Mouse (Mus musculus) left cerebral cortex, adult 2 months (tissue): ENCODE data around the gene Socs2. TPM values are rescaled to one million over a fixed set of nuclear protein-coding genes. Genes with fewer than 3 reads are reported as not detected.

Source experiments
- DNase-seq, 2 experiments: peaks; one replicate each; pipeline ENCODE4 v3.0.0; 2021 to 2022; ENCODE audit warnings: low spot score in 2 of 2, mixed read lengths in 1 of 2; ENCODE audit errors: extremely low spot score in 1 of 2
- H3K27ac ChIP-seq: fragments of 200-600 bp; 2 replicates; pipeline ENCODE4 v1.8.1; 2022
- H3K4me3 ChIP-seq: fragments of 200-600 bp; 2 replicates; pipeline ENCODE4 v1.8.1; 2022
- CTCF ChIP-seq: fragments of 200-600 bp; IDR thresholded peaks from 2 replicates; pipeline ENCODE4 v1.8.1; 2022; ENCODE audit warnings: antibody characterized with exemption, mild to moderate bottlenecking, moderate library complexity
- intact Hi-C: fragments of 180-260 bp; cut with DNase I; formaldehyde crosslinking; loops from one replicate; pipeline ENCODE4 v1.15.1; 2025
- total RNA-seq, 2 experiments: library from RNA; stranded (reverse); gene quantifications; 2 replicates each; pipeline ENCODE4 v1.2.3; 2021

Gene Socs2
- total RNA-seq, 2 experiments from 2014 or later: 26.4 to 33.7 TPM

GRCm38 (mm10) chr10:95417496-95418236 is 686 bp upstream of the Socs2 start:
- intact Hi-C loops: loop anchor here (1.0 to 2.0 kb wide), 5 partner anchors 55 to 425 kb away; no protein-coding TSS in a partner anchor
- DNase-seq: peak; percentile 51 to 63
- peak overlapping the region; percentile 85 for H3K27ac ChIP-seq
- H3K4me3 ChIP-seq: peak overlapping the region; percentile 66
- peak; percentile 85 for TF ChIP-seq CTCF

- intact Hi-C loops: loop anchor here (1.0 to 2.0 kb wide), 5 partner anchors 56 to 424 kb away; no protein-coding TSS in a partner anchor
- H3K4me3 ChIP-seq: peak overlapping the region; percentile 66
- H3K27ac ChIP-seq: peak overlapping the region; percentile 93
- TF ChIP-seq CTCF: no peak
- no peak for DNase-seq
Observed at GRCm38 (mm10) chr10:95416361-95416684, 657 bp downstream of the Socs2 start.

GRCm38 (mm10) chr10:95415533-95416360 is 1.2 kb downstream of the Socs2 start:
- H3K27ac ChIP-seq: peak overlapping the region; percentile 93
- DNase-seq: peak; percentile 54 to 58
- H3K4me3 ChIP-seq: peak overlapping the region; percentile 66
- TF ChIP-seq CTCF: peak; percentile 28
- intact Hi-C loops: loop anchor here (1.0 to 2.0 kb wide), 5 partner anchors 57 to 423 kb away; no protein-coding TSS in a partner anchor

GRCm38 (mm10) chr10:95415159-95415532 is 1.8 kb downstream of the Socs2 start:
- H3K27ac ChIP-seq: peak overlapping the region; percentile 93
- peak overlapping the region; percentile 66 for H3K4me3 ChIP-seq
- intact Hi-C loops: no loop called here
- TF ChIP-seq CTCF: no peak
- DNase-seq: peak in 1 of 2 experiments; percentile 21

GRCm38 (mm10) chr10:95414316-95415158 is 2.4 kb downstream of the Socs2 start:
- Histone ChIP-seq H3K27ac (peak overlapping the region; percentile 93), H3K4me3 (peak overlapping the region; percentile 66)
- DNase-seq: peak; percentile 39 to 69
- no peak for TF ChIP-seq CTCF
- intact Hi-C loops: no loop called here

- TF ChIP-seq CTCF: no peak
- H3K4me3 ChIP-seq: no peak overlapping the region
- no peak overlapping the region for H3K27ac ChIP-seq
- DNase-seq: no peak
- intact Hi-C loops: no loop called here
Observed at GRCm38 (mm10) chr10:95411139-95411538, 5.8 kb downstream of the Socs2 start.

GRCm38 (mm10) chr10:95410709-95411108 is 6.3 kb downstream of the Socs2 start:
- intact Hi-C loops: no loop called here
- no peak overlapping the region for H3K4me3 ChIP-seq
- TF ChIP-seq CTCF: no peak
- H3K27ac ChIP-seq: no peak overlapping the region
- no peak for DNase-seq

- Histone ChIP-seq H3K4me3 (no peak overlapping the region), H3K27ac (no peak overlapping the region)
- TF ChIP-seq CTCF: no peak
- DNase-seq: no peak
- intact Hi-C loops: no loop called here
Observed at GRCm38 (mm10) chr10:95410209-95410608, 6.8 kb downstream of the Socs2 start.

GRCm38 (mm10) chr10:95409149-95409548 is 7.8 kb downstream of the Socs2 start:
- intact Hi-C loops: no loop called here
- no peak for TF ChIP-seq CTCF
- H3K27ac ChIP-seq: no peak overlapping the region
- no peak for DNase-seq
- H3K4me3 ChIP-seq: no peak overlapping the region

GRCm38 (mm10) chr10:95408487-95408886 is 8.5 kb downstream of the Socs2 start:
- no peak overlapping the region for H3K4me3 ChIP-seq
- no peak for TF ChIP-seq CTCF
- no peak overlapping the region for H3K27ac ChIP-seq
- intact Hi-C loops: no loop called here
- DNase-seq: no peak

GRCm38 (mm10) chr10:95407541-95408160 is 9.3 kb downstream of the Socs2 start:
- intact Hi-C loops: no loop called here
- DNase-seq: no peak
- no peak for TF ChIP-seq CTCF
- Histone ChIP-seq H3K4me3 (no peak overlapping the region), H3K27ac (no peak overlapping the region)
